ENCODE assay signal across 24 mouse cellular contexts in genomic region chr3:59293437-59294199, GRCm38 (mm10).
"Had no signal": no experiment of that assay in that cellular context is flagged by ENCODE, and none has a peak within 500 bp of the region (broad histone marks: within the 10 kb centered on the region; RNA-seq: fewer than 3 reads in every experiment).

No protein-coding gene starts in this region.

- H3K4me3 ChIP-seq: heart, embryonic 13.5 days; heart, embryonic 15.5 days; hindbrain, embryonic 13.5 days; hindbrain, embryonic 15.5 days; kidney, embryonic 15.5 days; limb, embryonic 10.5 days; limb, embryonic 12.5 days had no signal

- H3K9ac ChIP-seq: forebrain, postnatal 0 days; heart, embryonic 13.5 days; heart, embryonic 15.5 days; hindbrain, embryonic 13.5 days; hindbrain, embryonic 15.5 days; kidney, embryonic 15.5 days; limb, embryonic 12.5 days had no signal

- H3K4me1 ChIP-seq: heart, embryonic 13.5 days; heart, embryonic 15.5 days; hindbrain, embryonic 13.5 days; hindbrain, embryonic 15.5 days; kidney, embryonic 15.5 days had no signal

- H3K36me3 ChIP-seq: heart, embryonic 13.5 days; heart, embryonic 15.5 days; hindbrain, embryonic 13.5 days; hindbrain, embryonic 15.5 days; kidney, embryonic 15.5 days; limb, embryonic 10.5 days; limb, embryonic 12.5 days had no signal

- ATAC-seq: forebrain, postnatal 0 days; intestine, embryonic 16.5 days had no signal

- H3K27me3 ChIP-seq: heart, embryonic 13.5 days; heart, embryonic 15.5 days; hindbrain, embryonic 13.5 days; hindbrain, embryonic 15.5 days; kidney, embryonic 15.5 days; limb, embryonic 12.5 days had no signal

- H3K27ac ChIP-seq: heart, embryonic 13.5 days; heart, embryonic 15.5 days; hindbrain, embryonic 13.5 days; hindbrain, embryonic 15.5 days; kidney, embryonic 15.5 days; kidney, postnatal 0 days; limb, embryonic 10.5 days; limb, embryonic 12.5 days had no signal

- H3K4me2 ChIP-seq: heart, embryonic 11.5 days; heart, embryonic 13.5 days; heart, embryonic 15.5 days; hindbrain, embryonic 13.5 days; hindbrain, embryonic 15.5 days; kidney, embryonic 15.5 days; limb, embryonic 12.5 days had no signal

- H3K9me3 ChIP-seq: heart, embryonic 13.5 days; heart, embryonic 15.5 days; hindbrain, embryonic 13.5 days; hindbrain, embryonic 15.5 days; kidney, embryonic 15.5 days; limb, embryonic 10.5 days; limb, embryonic 12.5 days had no signal

- DNase-seq: forebrain, postnatal 0 days; gastrocnemius, postnatal 14 days; gastrocnemius, postnatal 36 days; heart, adult 18-20 months; heart, postnatal 14 days; heart, postnatal 36 days; kidney, adult 11 months; kidney, adult 2 months; kidney, adult 9 months; kidney, postnatal 14 days; kidney, postnatal 36 days; layer of hippocampus, adult 9-11 months; layer of hippocampus, postnatal 36 days; liver had no signal
